Mouse (Mus musculus): Measurements from ENCODE around the gene Lrrtm4. TPM values are rescaled to one million over a fixed set of nuclear protein-coding genes. Genes with fewer than 3 reads are reported as not detected.

Gene Lrrtm4
- polyA plus RNA-seq, 1 experiment from 2014 or later: 4.1 TPM

- 89% methylated on average over 1 of the region's 1 CpGs for WGBS
- Histone ChIP-seq H3K27ac (ENCODE audit: low read depth, low read length) (no peak overlapping the region), H3K4me1 (ENCODE audit: control insufficient read depth, insufficient read depth, low read length) (no peaks in the 10 kb centered on the region), H3K27me3 (ENCODE audit: control insufficient read depth, insufficient read depth, low read length) (no peaks in the 10 kb centered on the region), H3K9me3 (ENCODE audit: control insufficient read depth, low read length) (no peaks in the 10 kb centered on the region), H3K9ac (ENCODE audit: low read length) (no peak overlapping the region), H3K4me2 (no peak overlapping the region), H3K36me3 (ENCODE audit: control insufficient read depth, insufficient read depth, low read length) (no peaks in the 10 kb centered on the region), H3K4me3 (ENCODE audit: low read depth, low read length) (no peak overlapping the region)
- ATAC-seq (ENCODE audit: low FRiP score) (no peak), DNase-seq (ENCODE audit: low spot score, missing footprints) (no peak)
Measured at GRCm38 (mm10) chr6:80126419-80126818, 107.7 kb downstream of the Lrrtm4 start.

GRCm38 (mm10) chr6:80162585-80162984, 143.9 kb downstream of the Lrrtm4 start:
- Histone ChIP-seq H3K27me3 (ENCODE audit: control insufficient read depth, insufficient read depth, low read length) (no peaks in the 10 kb centered on the region), H3K9me3 (ENCODE audit: control insufficient read depth, low read length) (no peaks in the 10 kb centered on the region), H3K36me3 (ENCODE audit: control insufficient read depth, insufficient read depth, low read length) (no peaks in the 10 kb centered on the region), H3K4me3 (ENCODE audit: low read depth, low read length) (no peak overlapping the region), H3K27ac (ENCODE audit: low read depth, low read length) (no peak overlapping the region), H3K4me1 (ENCODE audit: control insufficient read depth, insufficient read depth, low read length) (no peaks in the 10 kb centered on the region), H3K9ac (ENCODE audit: low read length) (no peak overlapping the region), H3K4me2 (no peak overlapping the region)
- ATAC-seq (ENCODE audit: low FRiP score) (no peak), DNase-seq (ENCODE audit: low spot score, missing footprints) (no peak)
- WGBS: 82% methylated on average over 4 of the region's 4 CpGs

DNA sequence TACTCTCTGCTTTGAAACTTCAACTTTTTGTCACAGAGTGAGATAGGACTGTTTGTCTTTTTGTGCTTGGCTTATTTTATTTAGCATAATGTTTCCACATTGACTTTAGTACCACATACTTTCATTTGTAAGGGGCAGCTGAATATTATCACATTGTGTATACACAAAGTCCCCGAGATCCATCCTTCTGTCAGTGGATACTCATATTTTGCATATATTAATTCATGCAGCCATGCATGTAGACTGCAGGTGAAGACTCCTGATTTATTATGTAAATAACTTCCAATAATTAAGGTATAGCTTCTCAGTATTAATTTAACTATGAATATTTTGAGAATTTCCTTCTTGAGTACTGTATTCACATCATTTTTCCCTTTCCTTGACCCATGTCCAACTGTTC, 163.2 kb downstream of the Lrrtm4 start:
- ATAC-seq (ENCODE audit: low FRiP score) (no peak), DNase-seq (ENCODE audit: low spot score, missing footprints) (no peak)
- no peak overlapping the region for H3K4me3 ChIP-seq (ENCODE audit: low read depth, low read length)
- peaks cover 5% of the 10 kb centered on the region; the same call in 1 of the 2 replicates for H3K4me1 ChIP-seq (ENCODE audit: control insufficient read depth, insufficient read depth, low read length)
- H3K36me3 ChIP-seq (ENCODE audit: control insufficient read depth, insufficient read depth, low read length): no peaks in the 10 kb centered on the region
- no peak overlapping the region for H3K9ac ChIP-seq (ENCODE audit: low read length)
- WGBS: 93% methylated on average over 1 of the region's 1 CpGs
- H3K4me2 ChIP-seq: no peak overlapping the region
- H3K27me3 ChIP-seq (ENCODE audit: control insufficient read depth, insufficient read depth, low read length): no peaks in the 10 kb centered on the region
- H3K9me3 ChIP-seq (ENCODE audit: control insufficient read depth, low read length): no peaks in the 10 kb centered on the region
- H3K27ac ChIP-seq (ENCODE audit: low read depth, low read length): no peak overlapping the region

- Histone ChIP-seq H3K9ac (ENCODE audit: low read length) (no peak overlapping the region), H3K36me3 (ENCODE audit: control insufficient read depth, insufficient read depth, low read length) (no peaks in the 10 kb centered on the region), H3K4me3 (ENCODE audit: low read depth, low read length) (no peak overlapping the region), H3K4me1 (ENCODE audit: control insufficient read depth, insufficient read depth, low read length) (peaks cover 5% of the 10 kb centered on the region; the same call in 1 of the 2 replicates), H3K9me3 (ENCODE audit: control insufficient read depth, low read length) (no peaks in the 10 kb centered on the region), H3K27me3 (ENCODE audit: control insufficient read depth, insufficient read depth, low read length) (no peaks in the 10 kb centered on the region), H3K27ac (ENCODE audit: low read depth, low read length) (no peak overlapping the region), H3K4me2 (no peak overlapping the region)
- 85% methylated on average over 2 of the region's 2 CpGs for WGBS
- DNase-seq (ENCODE audit: low spot score, missing footprints): no peak
- ATAC-seq (ENCODE audit: low FRiP score): no peak
Measured at GRCm38 (mm10) chr6:80182353-80182752, 163.7 kb downstream of the Lrrtm4 start.

DNA sequence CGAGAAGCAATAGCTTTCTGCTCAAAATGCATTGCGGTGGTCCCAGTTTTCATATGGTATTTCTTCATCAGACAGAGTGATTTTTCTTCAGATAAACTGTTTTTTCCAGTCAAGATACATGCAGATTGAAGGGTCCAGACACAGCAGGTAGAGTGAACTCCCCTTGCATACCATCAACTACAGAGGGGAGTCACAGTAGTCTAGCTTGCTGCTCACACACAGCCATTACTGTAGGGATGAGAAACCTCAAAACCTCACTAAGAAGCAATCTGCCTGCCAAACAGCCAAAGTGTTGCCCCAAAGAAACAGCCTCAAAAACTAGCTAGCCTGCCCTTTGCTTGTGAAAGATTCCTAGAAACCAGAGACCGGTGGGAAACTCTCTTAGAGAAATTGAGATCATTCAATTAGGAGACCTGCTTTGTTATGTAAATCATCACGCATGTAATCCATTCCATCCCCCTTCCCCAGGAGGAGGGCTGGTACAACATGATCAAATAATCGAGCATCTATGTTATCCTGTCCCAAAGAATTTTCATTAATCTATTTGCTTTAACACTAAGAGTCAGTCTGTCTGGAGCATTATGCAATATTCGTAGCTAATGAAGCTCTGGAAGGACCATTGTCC, 166.9 kb downstream of the Lrrtm4 start:
- Histone ChIP-seq H3K27me3 (ENCODE audit: control insufficient read depth, insufficient read depth, low read length) (no peaks in the 10 kb centered on the region), H3K4me3 (ENCODE audit: low read depth, low read length) (no peak overlapping the region), H3K36me3 (ENCODE audit: control insufficient read depth, insufficient read depth, low read length) (no peaks in the 10 kb centered on the region), H3K27ac (ENCODE audit: low read depth, low read length) (no peak overlapping the region), H3K4me1 (ENCODE audit: control insufficient read depth, insufficient read depth, low read length) (peaks cover 5% of the 10 kb centered on the region; the same call in 1 of the 2 replicates), H3K9me3 (ENCODE audit: control insufficient read depth, low read length) (no peaks in the 10 kb centered on the region), H3K4me2 (no peak overlapping the region), H3K9ac (ENCODE audit: low read length) (no peak overlapping the region)
- ATAC-seq (ENCODE audit: low FRiP score) (peak; percentile 70), DNase-seq (ENCODE audit: low spot score, missing footprints) (peak; percentile 84)
- 49% methylated on average over 6 of the region's 6 CpGs for WGBS

DNA sequence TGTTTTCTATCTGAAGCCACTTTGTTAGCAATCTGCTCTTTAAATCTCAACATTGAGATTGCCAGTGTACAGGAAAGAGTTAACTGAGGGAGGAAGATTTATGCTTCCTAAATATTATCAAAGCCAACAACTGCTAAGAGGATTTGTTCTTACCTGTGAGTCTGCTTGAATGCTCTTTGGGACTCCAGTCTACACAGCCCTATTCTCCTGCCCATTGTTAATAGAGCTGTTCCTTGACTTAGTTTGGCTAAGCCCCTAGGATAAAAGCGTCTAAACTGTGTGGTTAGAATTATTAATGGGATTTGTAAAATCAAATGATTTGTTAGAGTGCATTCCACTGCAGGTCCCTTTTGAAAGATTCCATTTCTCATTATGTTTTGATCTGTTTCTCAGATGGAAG, 168.1 kb downstream of the Lrrtm4 start:
- H3K9me3 ChIP-seq (ENCODE audit: control insufficient read depth, low read length): no peaks in the 10 kb centered on the region
- H3K4me1 ChIP-seq (ENCODE audit: control insufficient read depth, insufficient read depth, low read length): peaks cover 5% of the 10 kb centered on the region; the same call in 1 of the 2 replicates
- WGBS: 27% methylated on average over 1 of the region's 1 CpGs
- no peaks in the 10 kb centered on the region for H3K27me3 ChIP-seq (ENCODE audit: control insufficient read depth, insufficient read depth, low read length)
- H3K4me3 ChIP-seq (ENCODE audit: low read depth, low read length): no peak overlapping the region
- no peaks in the 10 kb centered on the region for H3K36me3 ChIP-seq (ENCODE audit: control insufficient read depth, insufficient read depth, low read length)
- no peak overlapping the region for H3K27ac ChIP-seq (ENCODE audit: low read depth, low read length)
- no peak for DNase-seq (ENCODE audit: low spot score, missing footprints)
- no peak for ATAC-seq (ENCODE audit: low FRiP score)
- H3K4me2 ChIP-seq: no peak overlapping the region
- no peak overlapping the region for H3K9ac ChIP-seq (ENCODE audit: low read length)

DNA sequence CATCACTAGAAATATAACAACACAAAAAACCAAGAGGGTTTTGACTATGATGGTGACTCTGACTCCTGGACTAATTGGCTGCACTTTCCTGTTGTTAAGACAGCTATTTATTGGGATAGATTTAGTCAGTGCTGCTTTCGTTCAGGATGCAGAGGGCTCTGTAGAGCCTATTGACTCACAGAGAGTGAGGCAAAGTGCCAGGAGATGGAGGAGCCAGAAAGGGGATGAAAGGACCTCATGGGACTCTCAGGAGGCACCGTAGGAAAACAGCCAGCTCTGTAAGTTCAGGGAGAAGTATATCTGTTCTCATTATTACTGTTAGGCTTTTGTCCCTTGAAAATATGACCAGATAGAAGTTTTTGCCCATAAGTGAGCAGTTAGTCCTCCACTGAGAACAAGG, 190.8 kb downstream of the Lrrtm4 start:
- Histone ChIP-seq H3K27ac (ENCODE audit: low read depth, low read length) (no peak overlapping the region), H3K27me3 (ENCODE audit: control insufficient read depth, insufficient read depth, low read length) (no peaks in the 10 kb centered on the region), H3K4me1 (ENCODE audit: control insufficient read depth, insufficient read depth, low read length) (no peaks in the 10 kb centered on the region), H3K9ac (ENCODE audit: low read length) (no peak overlapping the region), H3K4me3 (ENCODE audit: low read depth, low read length) (no peak overlapping the region), H3K4me2 (no peak overlapping the region), H3K36me3 (ENCODE audit: control insufficient read depth, insufficient read depth, low read length) (no peaks in the 10 kb centered on the region), H3K9me3 (ENCODE audit: control insufficient read depth, low read length) (no peaks in the 10 kb centered on the region)
- ATAC-seq (ENCODE audit: low FRiP score): no peak
- no peak for DNase-seq (ENCODE audit: low spot score, missing footprints)
- 72% methylated on average over 2 of the region's 2 CpGs for WGBS

GRCm38 (mm10) chr6:80210281-80210680, 191.6 kb downstream of the Lrrtm4 start:
- Histone ChIP-seq H3K4me3 (ENCODE audit: low read depth, low read length) (no peak overlapping the region), H3K27ac (ENCODE audit: low read depth, low read length) (no peak overlapping the region), H3K9ac (ENCODE audit: low read length) (no peak overlapping the region), H3K27me3 (ENCODE audit: control insufficient read depth, insufficient read depth, low read length) (no peaks in the 10 kb centered on the region), H3K9me3 (ENCODE audit: control insufficient read depth, low read length) (no peaks in the 10 kb centered on the region), H3K4me2 (no peak overlapping the region), H3K4me1 (ENCODE audit: control insufficient read depth, insufficient read depth, low read length) (no peaks in the 10 kb centered on the region), H3K36me3 (ENCODE audit: control insufficient read depth, insufficient read depth, low read length) (no peaks in the 10 kb centered on the region)
- WGBS: 93% methylated on average over 5 of the region's 5 CpGs
- ATAC-seq (ENCODE audit: low FRiP score) (no peak), DNase-seq (ENCODE audit: low spot score, missing footprints) (no peak)

DNA sequence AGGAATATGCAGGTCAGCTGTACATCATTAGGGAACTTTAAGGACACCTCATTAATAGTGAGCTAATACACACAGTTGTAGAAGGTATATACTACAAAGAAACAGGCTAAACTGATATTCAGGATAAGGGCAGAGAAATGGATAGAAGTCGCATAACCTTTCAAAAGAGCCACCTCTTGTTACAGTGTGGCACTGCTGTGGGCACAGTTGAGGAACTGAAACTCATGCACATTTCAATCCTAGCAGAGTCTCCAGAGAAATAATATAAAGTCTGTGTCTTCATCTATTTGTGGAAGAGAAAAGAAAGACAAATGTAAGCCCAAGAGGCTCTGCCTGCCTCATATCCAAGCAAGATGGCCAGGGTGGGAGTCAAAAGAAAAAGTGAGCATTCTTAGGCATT, 242.9 kb downstream of the Lrrtm4 start:
- ATAC-seq (ENCODE audit: low FRiP score): no peak
- H3K4me1 ChIP-seq (ENCODE audit: control insufficient read depth, insufficient read depth, low read length): no peaks in the 10 kb centered on the region
- DNase-seq (ENCODE audit: low spot score, missing footprints): no peak
- no peak overlapping the region for H3K4me2 ChIP-seq
- no peak overlapping the region for H3K27ac ChIP-seq (ENCODE audit: low read depth, low read length)
- H3K27me3 ChIP-seq (ENCODE audit: control insufficient read depth, insufficient read depth, low read length): no peaks in the 10 kb centered on the region
- WGBS: 91% methylated on average over 1 of the region's 1 CpGs
- no peak overlapping the region for H3K4me3 ChIP-seq (ENCODE audit: low read depth, low read length)
- no peak overlapping the region for H3K9ac ChIP-seq (ENCODE audit: low read length)
- no peaks in the 10 kb centered on the region for H3K9me3 ChIP-seq (ENCODE audit: control insufficient read depth, low read length)
- no peaks in the 10 kb centered on the region for H3K36me3 ChIP-seq (ENCODE audit: control insufficient read depth, insufficient read depth, low read length)

All from midbrain, embryonic 11.5 days (tissue).